Mouse (Mus musculus): ENCODE data around the gene Myrip. TPM values are rescaled to one million over a fixed set of nuclear protein-coding genes. Genes with fewer than 3 reads are reported as not detected.

Gene Myrip
- total and polyA plus RNA-seq, 3 experiments: 0.03 TPM; not detected in 2

DNA sequence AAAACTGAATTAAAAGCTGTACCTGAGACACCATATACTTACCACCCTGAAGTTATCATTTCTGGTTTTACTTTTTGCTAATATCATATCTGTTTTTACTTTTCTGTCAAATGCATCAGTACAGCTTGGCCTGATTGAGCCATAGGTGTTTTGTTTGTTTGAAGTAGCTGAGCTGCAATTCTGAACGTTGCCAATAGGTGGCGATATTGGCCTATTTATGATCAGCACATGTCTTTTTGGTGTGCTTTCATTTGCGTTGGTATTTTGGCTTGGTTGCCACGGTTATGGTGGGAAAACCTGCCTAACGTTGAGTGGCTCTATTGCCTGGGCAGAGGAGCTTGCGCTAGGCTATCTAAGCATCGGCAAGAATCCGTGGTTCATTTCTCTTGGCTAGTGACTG lies 200.7 kb downstream of the Myrip start (continued):
- no peak for TF ChIP-seq GATA1 (IDR thresholded peaks at IDR 0.05; ENCODE audit: low read depth, low read length)

- H3K9me3 ChIP-seq (replicated peaks; ENCODE audit: insufficient read depth, low read length): no peaks in the 10 kb centered on the region
- H3K36me3 ChIP-seq (ENCODE audit: control insufficient read depth in 1 of 2, insufficient read depth in 2 of 2, low read length in 2 of 2): no peaks in the 10 kb centered on the region; a peak in 1 of 4 replicates
- H3K27me3 ChIP-seq (ENCODE audit: control insufficient read depth in 1 of 2, insufficient read depth in 2 of 2, low read length in 2 of 2): peaks cover 0 to 2% of the 10 kb centered on the region in 2 experiments; a peak in 3 of 4 replicates
- H3K79me2 ChIP-seq (ENCODE audit: control insufficient read depth, insufficient read depth, low read length, poor library complexity): no peaks in the 10 kb centered on the region
- no peak for DNase-seq (ENCODE audit: low read depth, low spot score)
- TF ChIP-seq SMC3 (IDR thresholded peaks at IDR 0.05; ENCODE audit: low read depth, low read length) (no peak), TAL1 (IDR thresholded peaks at IDR 0.05; ENCODE audit: low read length) (no peak), CTCF (IDR thresholded peaks at IDR 0.05 in 2 of 3, conservative IDR thresholded peaks at IDR 0.05 in 1 of 3; ENCODE audit: control insufficient read depth in 1 of 3, insufficient read depth in 1 of 3, low read depth in 2 of 3, low read length in 3 of 3, poor library complexity in 1 of 3, severe bottlenecking in 1 of 3) (no peak), ETS1 (IDR thresholded peaks at IDR 0.05; ENCODE audit: low read depth, low read length) (no peak), MYC (IDR thresholded peaks at IDR 0.05; ENCODE audit: low read depth, low read length) (no peak), GABPA (IDR thresholded peaks at IDR 0.05; ENCODE audit: low read depth, low read length) (no peak), POLR2AphosphoS2 (IDR thresholded peaks at IDR 0.05; ENCODE audit: low read length) (no peak), ZKSCAN1 (IDR thresholded peaks at IDR 0.05; ENCODE audit: low read depth, low read length) (no peak), MAFK (IDR thresholded peaks at IDR 0.05; ENCODE audit: borderline replicate concordance, low read depth, low read length) (no peak), USF2 (IDR thresholded peaks at IDR 0.05; ENCODE audit: borderline replicate concordance in 1 of 2, insufficient read depth in 1 of 2, low read depth in 1 of 2, low read length in 2 of 2) (no peak), EP300 (IDR thresholded peaks at IDR 0.05; ENCODE audit: low read depth in 1 of 2, low read length in 2 of 2) (no peak), MYB (IDR thresholded peaks at IDR 0.05; ENCODE audit: low read depth, low read length) (no peak), TCF12 (IDR thresholded peaks at IDR 0.05; ENCODE audit: low read depth, low read length) (no peak), ELF1 (IDR thresholded peaks at IDR 0.05; ENCODE audit: low read depth, low read length) (no peak), RCOR1 (IDR thresholded peaks at IDR 0.05; ENCODE audit: low read depth, low read length) (no peak), POLR2AphosphoS5 (IDR thresholded peaks at IDR 0.05; ENCODE audit: borderline replicate concordance, low read depth, low read length) (no peak), RAD21 (IDR thresholded peaks at IDR 0.05; ENCODE audit: low read depth, low read length) (no peak), TBP (IDR thresholded peaks at IDR 0.05; ENCODE audit: low read depth, low read length) (no peak), CHD2 (IDR thresholded peaks at IDR 0.05; ENCODE audit: low read length) (no peak)
- peaks cover 0 to 3% of the 10 kb centered on the region in 2 experiments; a peak in 2 of 4 replicates for H3K4me1 ChIP-seq (ENCODE audit: control insufficient read depth in 1 of 2, insufficient read depth in 2 of 2, low read length in 2 of 2)
- no peak overlapping the region for H3K9ac ChIP-seq (ENCODE audit: control insufficient read depth, low read depth, low read length, poor library complexity, severe bottlenecking)
- no peak overlapping the region for H3K27ac ChIP-seq (ENCODE audit: control insufficient read depth, low read depth, low read length)
- H3K4me3 ChIP-seq (ENCODE audit: control insufficient read depth in 1 of 2, insufficient read depth in 1 of 2, low read depth in 2 of 2, low read length in 2 of 2): no peak overlapping the region
These were observed 203.1 kb downstream of the Myrip start for GRCm38 (mm10) chr9:120504423-120504822.

Measured in MEL (cell line).